15 mouse cellular contexts compared by ENCODE assay signal in the genomic region with DNA sequence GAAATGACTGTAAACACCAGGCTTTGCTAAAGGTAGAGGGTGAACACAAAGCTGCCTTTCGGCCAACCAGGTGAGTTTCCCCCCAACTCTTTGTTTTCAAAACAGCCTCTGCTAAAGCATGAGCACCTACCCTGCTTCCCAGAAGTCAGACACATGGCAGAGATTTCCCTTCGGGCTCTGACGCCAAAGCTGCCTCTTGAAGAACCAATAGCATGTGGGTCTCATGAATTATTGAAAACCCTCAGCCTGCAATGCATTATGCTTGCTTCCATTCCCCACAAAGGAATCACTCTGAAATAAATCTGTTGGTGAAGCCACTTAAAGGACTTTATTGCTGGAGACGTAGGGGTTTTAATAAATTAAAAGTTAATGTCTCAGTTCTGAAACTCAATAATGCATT. TPM values are rescaled to one million over a fixed set of nuclear protein-coding genes. Genes with fewer than 3 reads are reported as not detected.
DNase-seq lines count a peak whose midpoint lies in the region; ATAC-seq lines count a peak whose summit lies in the region.
"Had no signal": no experiment of that assay in that cellular context is flagged by ENCODE, and none has a peak within 500 bp of the region (broad histone marks: within the 10 kb centered on the region; RNA-seq: fewer than 3 reads in every experiment).

No protein-coding gene starts in this region.

- no peak overlapping the region for H3K4me2 ChIP-seq in forebrain, embryonic 14.5 days (ENCODE audit: low read length)
- H3K4me2 ChIP-seq in midbrain, embryonic 11.5 days = no peak overlapping the region
- H3K4me2 ChIP-seq: liver, embryonic 15.5 days had no signal

- H3K9ac ChIP-seq in forebrain, embryonic 14.5 days (ENCODE audit: low read length) = no peak overlapping the region
- no peak overlapping the region for H3K9ac ChIP-seq in midbrain, embryonic 11.5 days (ENCODE audit: low read length)
- H3K9ac ChIP-seq: liver, embryonic 15.5 days had no signal

- DNase-seq in kidney, adult 18-20 months = peak; percentile 18
- no peak for DNase-seq in kidney, postnatal 4 days
- peak; percentile 88 for DNase-seq in forebrain, embryonic 14.5 days (ENCODE audit: low spot score)
- DNase-seq in midbrain, embryonic 11.5 days (ENCODE audit: low spot score, missing footprints) = peak; percentile 90
- peak; percentile 75 for DNase-seq in retina, embryonic 14.5 days (ENCODE audit: low spot score)
- no peak for DNase-seq in adrenal gland, postnatal 4 days (ENCODE audit: low spot score in 2 of 2)
- no peak for DNase-seq in thymus, adult 18-20 months
- DNase-seq: adrenal gland, adult 8-10 months; cerebellum, adult 8-10 months; heart, postnatal 14 days; kidney, postnatal 25 days; thymus, adult 2 months had no signal

- 45% methylated on average over 4 of the region's 4 CpGs for WGBS in forebrain, embryonic 14.5 days
- WGBS in midbrain, embryonic 11.5 days = 45% methylated on average over 4 of the region's 4 CpGs

- no peaks in the 10 kb centered on the region for H3K9me3 ChIP-seq in forebrain, embryonic 14.5 days (replicated peaks; ENCODE audit: control insufficient read depth, low read length)
- no peaks in the 10 kb centered on the region for H3K9me3 ChIP-seq in midbrain, embryonic 11.5 days (ENCODE audit: control insufficient read depth, low read length)
- H3K9me3 ChIP-seq: liver, embryonic 15.5 days had no signal

- peaks cover 12% of the 10 kb centered on the region; the same call in 1 of the 2 replicates for H3K4me1 ChIP-seq in forebrain, embryonic 14.5 days (ENCODE audit: control insufficient read depth, insufficient read depth, low read length)
- H3K4me1 ChIP-seq in midbrain, embryonic 11.5 days (ENCODE audit: control insufficient read depth, insufficient read depth, low read length) = peaks cover 3% of the 10 kb centered on the region; the same call in 1 of the 2 replicates
- H3K4me1 ChIP-seq: liver, embryonic 15.5 days had no signal

- peak; percentile 78 for ATAC-seq in forebrain, embryonic 14.5 days
- peak; percentile 86 for ATAC-seq in midbrain, embryonic 11.5 days (ENCODE audit: low FRiP score)
- ATAC-seq in activated CD4-positive, CD25-positive, alpha-beta regulatory T cell, adult 4 months = no peak

- no peaks in the 10 kb centered on the region; the same call in 1 of the 2 replicates for H3K36me3 ChIP-seq in forebrain, embryonic 14.5 days (ENCODE audit: control insufficient read depth, insufficient read depth, low read length)
- no peaks in the 10 kb centered on the region; the same call in 1 of the 2 replicates for H3K36me3 ChIP-seq in midbrain, embryonic 11.5 days (ENCODE audit: control insufficient read depth, insufficient read depth, low read length)
- H3K36me3 ChIP-seq: liver, embryonic 15.5 days had no signal

- no peak overlapping the region for H3K4me3 ChIP-seq in forebrain, embryonic 14.5 days (ENCODE audit: low read depth, low read length)
- H3K4me3 ChIP-seq in midbrain, embryonic 11.5 days (ENCODE audit: low read depth, low read length) = no peak overlapping the region
- H3K4me3 ChIP-seq: liver, embryonic 15.5 days had no signal

- peak overlapping the region; percentile 44; the same call in 1 of the 2 replicates for H3K27ac ChIP-seq in forebrain, embryonic 14.5 days (ENCODE audit: low read depth, low read length)
- H3K27ac ChIP-seq in midbrain, embryonic 11.5 days (ENCODE audit: low read depth, low read length) = peak overlapping the region; percentile 9; the same call in 1 of the 2 replicates
- H3K27ac ChIP-seq: liver, embryonic 15.5 days; macrophage had no signal

- H3K27me3 ChIP-seq in forebrain, embryonic 14.5 days (replicated peaks; ENCODE audit: control insufficient read depth, insufficient read depth, low read length) = no peaks in the 10 kb centered on the region
- H3K27me3 ChIP-seq in midbrain, embryonic 11.5 days (ENCODE audit: control insufficient read depth, insufficient read depth, low read length) = no peaks in the 10 kb centered on the region
- H3K27me3 ChIP-seq: liver, embryonic 15.5 days had no signal

RNA-seq across cellular contexts. Expression of gene Txndc2, which starts 58.1 kb away (rescaled TPM):
- 0.19 TPM in 1 of 2 replicates, not detected in the other for polyA plus RNA-seq in forebrain, embryonic 14.5 days (2014; fragmentation: Nextera tagmentation; extraction: Ambion mirVana)
- polyA plus RNA-seq in midbrain, embryonic 11.5 days (2014; fragmentation: Nextera tagmentation; extraction: Ambion mirVana) = 0.12 and 0.18 TPM in 2 replicates
- total RNA-seq in adrenal gland, postnatal 4 days (2021) = 10 to 100 TPM; 23.7 to 24.4 TPM
- polyA plus RNA-seq in activated CD4-positive, CD25-positive, alpha-beta regulatory T cell, adult 4 months (2017; shearing (Covaris generic)) = not detected
- polyA plus RNA-seq: liver, embryonic 15.5 days; thymus, adult 2 months had no signal

Comparison
In these comparisons a context has a peak if more than half of its experiments do, and no peak if none do; other contexts are left out.
1. DNase-seq: peak in kidney, adult 18-20 months (single experiment), forebrain, embryonic 14.5 days (single experiment), midbrain, embryonic 11.5 days (single experiment) and retina, embryonic 14.5 days (single experiment); none in kidney, postnatal 4 days (0 of 2), adrenal gland, postnatal 4 days (0 of 2) and thymus, adult 18-20 months (0 of 2).